Mouse (Mus musculus): ENCODE results near the gene Sorcs2. TPM values are rescaled to one million over a fixed set of nuclear protein-coding genes. Genes with fewer than 3 reads are reported as not detected.
A peak's percentile ranks its signal among the peaks of the same experiment; 100 is the strongest.

Sorcs2 gene
- polyA plus RNA-seq, 1 experiment, result 5.7 TPM

- Histone ChIP-seq H3K4me3 (ENCODE audit: control insufficient read depth, insufficient read depth, low read length) (peak overlapping the region; percentile 8; the same call in 1 of the 2 replicates), H3K27me3 (ENCODE audit: control insufficient read depth, insufficient read depth, low read length) (no peaks in the 10 kb centered on the region), H3K27ac (ENCODE audit: control insufficient read depth, insufficient read depth, low read length) (peak overlapping the region; percentile 85), H3K4me1 (replicated peaks; ENCODE audit: control insufficient read depth, insufficient read depth, low read length) (peaks cover 86% of the 10 kb centered on the region), H3K36me3 (ENCODE audit: control insufficient read depth, insufficient read depth, low read length) (no peaks in the 10 kb centered on the region)
- WGBS, result 21% methylated on average over 19 of the region's 19 CpGs
- TF ChIP-seq CTCF (IDR thresholded peaks at IDR 0.05; ENCODE audit: borderline replicate concordance, control insufficient read depth, extremely low read depth, insufficient read depth, low read length, poor library complexity), result no peak
- no peak for TF ChIP-seq POLR2A (IDR thresholded peaks at IDR 0.05; ENCODE audit: control insufficient read depth, extremely low read depth, insufficient read depth, low read length, poor library complexity)
- peak; percentile 57 for DNase-seq
Observed at GRCm38 (mm10) chr5:36374221-36375050, 23.5 kb downstream of the Sorcs2 start.

DNA sequence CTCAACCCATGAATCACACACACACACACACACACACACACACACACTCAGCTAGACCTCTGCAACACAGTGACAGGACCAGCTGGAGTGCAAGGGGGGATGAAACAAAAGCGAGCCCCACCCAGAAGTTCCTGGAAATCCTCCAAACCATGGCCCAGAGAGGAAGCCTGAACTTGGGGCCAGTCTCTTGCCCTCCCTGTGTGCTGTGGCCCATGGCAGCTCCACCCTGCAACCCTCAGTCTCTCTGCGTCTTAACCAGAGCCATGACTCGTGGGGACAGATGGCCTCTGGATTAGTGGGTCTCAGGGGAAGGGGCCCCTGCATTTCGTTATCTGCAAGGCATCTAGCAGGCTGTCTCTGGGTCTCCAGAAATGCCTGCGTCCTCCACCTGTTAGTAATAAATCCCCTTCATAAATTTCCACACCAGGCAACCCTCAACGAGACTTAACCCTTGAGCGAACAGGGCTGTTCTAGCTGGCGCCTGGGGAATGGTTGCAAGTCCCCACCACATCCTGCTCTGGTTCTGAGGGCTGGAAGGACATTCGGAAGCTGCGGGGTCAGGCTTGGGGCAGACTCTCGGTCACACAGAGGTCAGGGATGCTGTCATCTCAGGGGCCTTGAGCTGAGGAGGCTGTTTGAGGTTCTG, 24.6 kb downstream of the Sorcs2 start:
- Histone ChIP-seq H3K36me3 (ENCODE audit: control insufficient read depth, insufficient read depth, low read length) (no peaks in the 10 kb centered on the region), H3K27ac (ENCODE audit: control insufficient read depth, insufficient read depth, low read length) (peak overlapping the region; percentile 85), H3K4me3 (ENCODE audit: control insufficient read depth, insufficient read depth, low read length) (no peak overlapping the region), H3K27me3 (ENCODE audit: control insufficient read depth, insufficient read depth, low read length) (no peaks in the 10 kb centered on the region), H3K4me1 (replicated peaks; ENCODE audit: control insufficient read depth, insufficient read depth, low read length) (peaks cover 87% of the 10 kb centered on the region)
- WGBS, result 12% methylated on average over 11 of the region's 11 CpGs
- no peak for DNase-seq
- TF ChIP-seq CTCF (IDR thresholded peaks at IDR 0.05; ENCODE audit: borderline replicate concordance, control insufficient read depth, extremely low read depth, insufficient read depth, low read length, poor library complexity) (0 out of 2 replicates have a peak, but pooled peaks have one; percentile 16), POLR2A (IDR thresholded peaks at IDR 0.05; ENCODE audit: control insufficient read depth, extremely low read depth, insufficient read depth, low read length, poor library complexity) (no peak; the same call in 1 of the 2 replicates)

DNA sequence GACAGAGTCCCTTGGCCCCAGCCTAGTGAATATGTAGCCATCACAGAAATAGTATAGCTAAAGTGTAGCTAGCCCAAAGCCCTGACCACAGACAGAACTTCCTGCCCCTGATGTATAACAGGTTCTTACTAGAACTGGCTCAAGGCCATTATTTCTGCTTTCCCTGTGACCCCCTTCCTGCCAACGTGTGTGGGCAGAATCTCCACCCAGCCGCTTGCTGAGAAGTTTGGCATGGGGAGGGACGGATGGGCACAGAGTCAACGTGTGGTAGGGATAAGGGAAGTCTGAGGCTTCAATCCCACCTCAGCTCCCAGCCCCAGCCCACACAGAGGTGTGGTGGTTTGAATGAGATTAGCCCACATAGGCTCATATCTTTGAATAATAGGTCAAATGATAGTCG, 26.2 kb downstream of the Sorcs2 start:
- no peak overlapping the region for H3K4me3 ChIP-seq (ENCODE audit: control insufficient read depth, insufficient read depth, low read length)
- no peak overlapping the region for H3K27ac ChIP-seq (ENCODE audit: control insufficient read depth, insufficient read depth, low read length)
- 44% methylated on average over 5 of the region's 5 CpGs for WGBS
- H3K27me3 ChIP-seq (ENCODE audit: control insufficient read depth, insufficient read depth, low read length), result no peaks in the 10 kb centered on the region
- TF ChIP-seq POLR2A (IDR thresholded peaks at IDR 0.05; ENCODE audit: control insufficient read depth, extremely low read depth, insufficient read depth, low read length, poor library complexity), result no peak
- TF ChIP-seq CTCF (IDR thresholded peaks at IDR 0.05; ENCODE audit: borderline replicate concordance, control insufficient read depth, extremely low read depth, insufficient read depth, low read length, poor library complexity), result no peak
- DNase-seq, result no peak
- H3K36me3 ChIP-seq (ENCODE audit: control insufficient read depth, insufficient read depth, low read length), result no peaks in the 10 kb centered on the region
- peaks cover 86% of the 10 kb centered on the region for H3K4me1 ChIP-seq (replicated peaks; ENCODE audit: control insufficient read depth, insufficient read depth, low read length)

- no peaks in the 10 kb centered on the region for H3K27me3 ChIP-seq (ENCODE audit: control insufficient read depth, insufficient read depth, low read length)
- H3K4me1 ChIP-seq (replicated peaks; ENCODE audit: control insufficient read depth, insufficient read depth, low read length), result peaks cover 75% of the 10 kb centered on the region
- peak; percentile 36 for DNase-seq
- H3K36me3 ChIP-seq (ENCODE audit: control insufficient read depth, insufficient read depth, low read length), result no peaks in the 10 kb centered on the region
- H3K4me3 ChIP-seq (ENCODE audit: control insufficient read depth, insufficient read depth, low read length), result no peak overlapping the region
- WGBS, result 22% methylated on average over 1 of the region's 1 CpGs
- H3K27ac ChIP-seq (ENCODE audit: control insufficient read depth, insufficient read depth, low read length), result no peak overlapping the region; the same call in 1 of the 2 replicates
- TF ChIP-seq POLR2A (IDR thresholded peaks at IDR 0.05; ENCODE audit: control insufficient read depth, extremely low read depth, insufficient read depth, low read length, poor library complexity) (no peak), CTCF (IDR thresholded peaks at IDR 0.05; ENCODE audit: borderline replicate concordance, control insufficient read depth, extremely low read depth, insufficient read depth, low read length, poor library complexity) (no peak)
Observed at GRCm38 (mm10) chr5:36369261-36369684, 28.7 kb downstream of the Sorcs2 start.

DNA sequence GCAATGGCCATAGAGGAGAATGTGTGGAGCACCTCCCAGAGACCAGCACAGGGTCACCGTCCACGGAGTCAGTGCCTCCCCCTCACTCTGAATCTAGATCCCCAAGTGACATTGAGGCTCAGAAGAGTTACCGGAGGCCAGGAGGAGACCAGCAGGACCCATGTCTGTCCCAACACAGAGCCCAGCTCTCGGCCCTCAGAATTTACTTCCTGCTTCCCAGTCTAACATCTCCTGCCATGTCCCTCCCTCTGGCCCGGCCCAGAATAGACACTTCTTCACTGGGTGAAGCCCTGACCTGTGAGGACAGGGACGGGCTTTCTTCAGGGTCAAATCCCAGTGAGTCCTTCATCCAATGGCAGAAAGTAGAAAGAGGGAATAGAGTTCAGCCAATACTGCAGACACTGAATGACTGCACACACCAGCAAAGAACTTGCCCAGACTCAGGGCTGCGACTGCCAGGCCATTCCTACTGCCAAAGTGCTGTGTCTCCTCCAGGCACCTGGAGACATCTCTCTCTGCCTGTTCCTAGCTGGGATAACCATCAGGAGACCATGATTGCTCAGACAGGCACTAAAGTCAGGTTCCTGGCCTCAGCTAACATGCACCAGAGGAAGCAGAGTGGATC, 29.3 kb downstream of the Sorcs2 start:
- 90% methylated on average over 7 of the region's 7 CpGs for WGBS
- Histone ChIP-seq H3K27ac (ENCODE audit: control insufficient read depth, insufficient read depth, low read length) (peak overlapping the region; percentile 30; the same call in 1 of the 2 replicates), H3K27me3 (ENCODE audit: control insufficient read depth, insufficient read depth, low read length) (no peaks in the 10 kb centered on the region), H3K4me1 (replicated peaks; ENCODE audit: control insufficient read depth, insufficient read depth, low read length) (peaks cover 72% of the 10 kb centered on the region), H3K36me3 (ENCODE audit: control insufficient read depth, insufficient read depth, low read length) (no peaks in the 10 kb centered on the region), H3K4me3 (ENCODE audit: control insufficient read depth, insufficient read depth, low read length) (no peak overlapping the region)
- no peak for TF ChIP-seq CTCF (IDR thresholded peaks at IDR 0.05; ENCODE audit: borderline replicate concordance, control insufficient read depth, extremely low read depth, insufficient read depth, low read length, poor library complexity)
- TF ChIP-seq POLR2A (IDR thresholded peaks at IDR 0.05; ENCODE audit: control insufficient read depth, extremely low read depth, insufficient read depth, low read length, poor library complexity), result no peak
- DNase-seq, result no peak

DNA sequence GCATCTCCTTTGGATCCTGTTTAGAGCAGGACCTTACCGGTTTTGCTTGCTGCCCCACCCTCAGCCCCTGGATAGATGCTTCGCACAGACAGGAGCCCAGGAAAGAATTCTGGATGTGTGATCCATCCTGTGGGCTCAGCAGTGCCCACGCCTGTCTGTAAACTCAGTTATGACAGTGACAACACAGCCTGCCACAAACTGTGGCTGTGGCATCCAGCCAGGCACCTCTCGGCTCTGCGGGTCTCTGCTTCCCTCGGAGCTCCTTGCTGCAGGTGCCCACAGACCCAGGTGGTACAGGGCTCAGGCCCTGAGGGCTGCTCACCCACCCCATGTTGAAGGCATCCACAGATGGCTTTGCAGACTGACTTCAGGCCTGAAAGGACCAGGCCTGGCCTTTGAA, 30.0 kb downstream of the Sorcs2 start:
- 22% methylated on average over 6 of the region's 6 CpGs for WGBS
- DNase-seq, result peak; percentile 50
- Histone ChIP-seq H3K4me3 (ENCODE audit: control insufficient read depth, insufficient read depth, low read length) (no peak overlapping the region), H3K36me3 (ENCODE audit: control insufficient read depth, insufficient read depth, low read length) (no peaks in the 10 kb centered on the region), H3K4me1 (replicated peaks; ENCODE audit: control insufficient read depth, insufficient read depth, low read length) (peaks cover 69% of the 10 kb centered on the region), H3K27me3 (ENCODE audit: control insufficient read depth, insufficient read depth, low read length) (no peaks in the 10 kb centered on the region), H3K27ac (ENCODE audit: control insufficient read depth, insufficient read depth, low read length) (peak overlapping the region; percentile 52; the same call in 1 of the 2 replicates)
- TF ChIP-seq CTCF (IDR thresholded peaks at IDR 0.05; ENCODE audit: borderline replicate concordance, control insufficient read depth, extremely low read depth, insufficient read depth, low read length, poor library complexity) (no peak), POLR2A (IDR thresholded peaks at IDR 0.05; ENCODE audit: control insufficient read depth, extremely low read depth, insufficient read depth, low read length, poor library complexity) (no peak; the same call in 1 of the 2 replicates)

Measured in thymus, adult 2 months (tissue).